Comparison of ENCODE assay signal across 18 mouse cellular contexts in genomic region chr8:78114512-78114911, GRCm38 (mm10).
"Had no signal": no experiment of that assay in that cellular context is flagged by ENCODE, and none has a peak within 500 bp of the region (broad histone marks: within the 10 kb centered on the region; RNA-seq: fewer than 3 reads in every experiment).

No protein-coding gene starts in this region.

- DNase-seq: kidney, adult 2 months; kidney, postnatal 25 days; liver; liver, embryonic 13.5 days; liver, postnatal 0 days; lung, postnatal 14 days; right cerebral cortex, adult 18-20 months; spleen, adult 18-20 months; thymus, adult 18-20 months; thymus, postnatal 25 days had no signal

- ATAC-seq: liver, postnatal 0 days had no signal

- H3K4me3 ChIP-seq: kidney, embryonic 15.5 days; left cerebral cortex, adult 2 months; limb, embryonic 12.5 days; liver, embryonic 13.5 days; lung, embryonic 15.5 days; megakaryocyte, embryonic 14.5 days; myocyte; neural tube, embryonic 15.5 days had no signal

- H3K36me3 ChIP-seq: kidney, embryonic 15.5 days; limb, embryonic 12.5 days; liver, embryonic 13.5 days; lung, embryonic 15.5 days; neural tube, embryonic 15.5 days had no signal

- H3K9me3 ChIP-seq: kidney, embryonic 15.5 days; limb, embryonic 12.5 days; liver, embryonic 13.5 days; lung, embryonic 15.5 days; megakaryocyte, embryonic 14.5 days; neural tube, embryonic 15.5 days had no signal

- H3K27ac ChIP-seq: kidney, embryonic 15.5 days; left cerebral cortex, adult 2 months; limb, embryonic 12.5 days; liver, embryonic 13.5 days; lung, embryonic 15.5 days; macrophage; neural tube, embryonic 15.5 days had no signal

- H3K4me1 ChIP-seq: limb, embryonic 12.5 days; lung, embryonic 15.5 days had no signal

- H3K27me3 ChIP-seq: kidney, embryonic 15.5 days; liver, embryonic 13.5 days; lung, embryonic 15.5 days; megakaryocyte, embryonic 14.5 days; neural tube, embryonic 15.5 days had no signal

- H3K9ac ChIP-seq: kidney, embryonic 15.5 days; limb, embryonic 12.5 days; liver, embryonic 13.5 days; liver, postnatal 0 days; lung, embryonic 15.5 days; neural tube, embryonic 15.5 days had no signal

- H3K4me2 ChIP-seq: kidney, embryonic 15.5 days; limb, embryonic 12.5 days; liver, embryonic 13.5 days; lung, embryonic 15.5 days; neural tube, embryonic 15.5 days had no signal
